Mouse (Mus musculus) myocyte (in vitro differentiated cells): Measurements from ENCODE around the gene Stpg4.

ENCODE experiments used
- CEBPB ChIP-seq: IDR thresholded peaks from 2 replicates; pipeline ENCODE4 v1.6.1; 2011; ENCODE audit warnings: mild to moderate bottlenecking, moderate library complexity; ENCODE audit not compliant: poor library complexity, insufficient read depth, severe bottlenecking
- E2F4 ChIP-seq: IDR thresholded peaks from one replicate; pipeline ENCODE4 v1.6.1; 2011; ENCODE audit warnings: mild to moderate bottlenecking, control low read depth, moderate library complexity; ENCODE audit not compliant: insufficient read depth
- MAX ChIP-seq: IDR thresholded peaks from one replicate; pipeline ENCODE4 v1.6.1; 2011; ENCODE audit warnings: low read depth, mild to moderate bottlenecking, control low read depth
- MYOD1 ChIP-seq, 3 experiments: IDR thresholded peaks; one replicate each; pipeline ENCODE4 v1.6.1; 2011; ENCODE audit warnings: control low read depth in 2 of 3, low read depth in 2 of 3, mild to moderate bottlenecking in 2 of 3, moderate library complexity in 1 of 3; ENCODE audit not compliant: insufficient read length in 2 of 3, control insufficient read depth in 1 of 3
- MYOG ChIP-seq, 3 experiments: IDR thresholded peaks; one replicate each; pipeline ENCODE4 v1.6.1; 2011; ENCODE audit warnings: control low read depth in 2 of 3, low read depth in 2 of 3, mild to moderate bottlenecking in 2 of 3; ENCODE audit not compliant: insufficient read length in 2 of 3, control insufficient read depth in 1 of 3, insufficient read depth in 1 of 3
- POLR2A ChIP-seq: IDR thresholded peaks from one replicate; pipeline ENCODE4 v1.6.1; 2011; ENCODE audit warnings: low read depth, mild to moderate bottlenecking, control low read depth, moderate library complexity; ENCODE audit not compliant: insufficient read length
- SRF ChIP-seq: IDR thresholded peaks from one replicate; pipeline ENCODE4 v1.6.1; 2011; ENCODE audit warnings: low read depth; ENCODE audit not compliant: control insufficient read depth, insufficient read length
- TCF3 ChIP-seq: IDR thresholded peaks from one replicate; pipeline ENCODE4 v1.6.1; 2011; ENCODE audit warnings: low read depth, control low read depth; ENCODE audit not compliant: insufficient read length

DNA sequence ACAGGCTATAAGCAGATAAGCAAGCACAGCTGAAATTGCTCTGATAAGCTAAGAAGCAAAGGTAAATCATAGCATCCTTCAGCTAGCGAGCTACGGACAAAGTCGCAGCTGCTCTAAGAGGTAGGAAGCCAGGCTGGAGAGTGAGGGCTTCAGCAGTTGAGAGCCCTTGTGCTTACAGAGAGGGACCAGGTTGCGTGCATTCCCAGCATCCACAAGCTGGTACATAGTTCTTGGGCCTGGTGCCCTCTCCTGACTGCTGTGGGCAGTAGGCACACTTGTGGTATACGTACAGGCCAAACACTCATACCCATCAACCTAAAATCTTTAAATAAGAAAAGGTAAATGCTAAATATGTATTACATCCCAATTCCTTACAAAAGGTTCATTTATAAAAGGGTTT, 5.2 kb upstream of the Stpg4 start:
- TF ChIP-seq POLR2A (peak; percentile 36), MAX (no peak), MYOG (IDR thresholded peaks at IDR 0.05; ENCODE audit: control insufficient read depth in 1 of 3, insufficient read depth in 1 of 3, insufficient read length in 2 of 3, low read depth in 2 of 3) (no peak), MYOD1 (IDR thresholded peaks at IDR 0.05; ENCODE audit: control insufficient read depth in 1 of 3, insufficient read length in 2 of 3, low read depth in 2 of 3) (no peak), TCF3 (no peak), CEBPB (no peak), E2F4 (no peak), SRF (no peak)
